11 mouse cellular contexts compared by ENCODE assay signal in the genomic region with DNA sequence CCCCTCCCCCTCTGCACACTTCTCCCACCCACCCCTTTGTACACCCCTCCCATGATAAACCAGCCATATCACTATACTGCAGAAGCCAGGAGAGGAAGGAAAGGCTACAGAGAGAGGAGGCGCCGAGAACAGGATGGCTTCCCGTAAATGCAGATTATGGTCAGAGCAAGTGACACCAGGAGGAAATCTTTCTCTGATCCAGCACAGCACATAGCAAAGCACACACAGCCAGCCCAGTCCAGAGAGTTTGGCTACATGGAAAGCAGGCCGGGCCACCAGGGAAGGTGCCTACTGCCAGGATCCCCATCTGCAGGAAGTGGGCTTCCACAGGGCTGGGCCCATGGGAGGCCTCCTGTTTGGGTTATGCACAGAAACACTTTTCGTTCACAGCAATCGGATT.
DNase-seq lines count a peak whose midpoint lies in the region; ATAC-seq and TF ChIP-seq lines count a peak whose summit lies in the region.
"Had no signal": no experiment of that assay in that cellular context is flagged by ENCODE, and none has a peak within 500 bp of the region (broad histone marks: within the 10 kb centered on the region; RNA-seq: fewer than 3 reads in every experiment).

No protein-coding gene starts in this region.

- H3K27ac ChIP-seq in hindbrain, embryonic 11.5 days (ENCODE audit: low read depth, low read length), result peak overlapping the region; percentile 61; the same call in 1 of the 2 replicates
- H3K27ac ChIP-seq in hindbrain, embryonic 14.5 days, result no peak overlapping the region
- H3K27ac ChIP-seq in embryonic facial prominence, embryonic 10.5 days (replicated peaks), result 0 out of 2 replicates have a peak overlapping the region, but pooled peaks have one; percentile 54
- peak overlapping the region; percentile 65 for H3K27ac ChIP-seq in heart, embryonic 15.5 days
- H3K27ac ChIP-seq in liver, postnatal 0 days (ENCODE audit: low read depth), result peak overlapping the region; percentile 39; the same call in 1 of the 2 replicates

- ATAC-seq in hindbrain, embryonic 11.5 days (ENCODE audit: low FRiP score), result no peak
- no peak for ATAC-seq in hindbrain, embryonic 14.5 days (ENCODE audit: low FRiP score)
- peak; percentile 75 for ATAC-seq in heart, embryonic 15.5 days (replicated peaks; ENCODE audit: insufficient number of reproducible peaks, insufficient read depth, low FRiP score, low read depth)
- peak; percentile 55 for ATAC-seq in liver, postnatal 0 days
- ATAC-seq: intestine, postnatal 0 days had no signal

- no peak overlapping the region for H3K4me2 ChIP-seq in hindbrain, embryonic 11.5 days (replicated peaks; ENCODE audit: low read depth, low read length)
- H3K4me2 ChIP-seq in hindbrain, embryonic 14.5 days (replicated peaks), result no peak overlapping the region
- no peak overlapping the region for H3K4me2 ChIP-seq in heart, embryonic 15.5 days
- H3K4me2 ChIP-seq in liver, postnatal 0 days (ENCODE audit: low read depth, low read length), result no peak overlapping the region

- no peak for DNase-seq in hindbrain, embryonic 11.5 days (ENCODE audit: low spot score)
- DNase-seq in hindbrain, embryonic 14.5 days (ENCODE audit: low spot score), result no peak
- DNase-seq in embryonic facial prominence, embryonic 10.5 days (ENCODE audit: low spot score), result no peak
- DNase-seq in liver, postnatal 0 days, result no peak
- no peak for DNase-seq in cerebellum, adult 8-10 months
- no peak for DNase-seq in cerebellum, adult 9-10 months
- DNase-seq in left cerebral cortex, postnatal 25 days (ENCODE audit: low spot score in 2 of 2), result no peak
- DNase-seq: cerebellum, adult 9-11 months had no signal

- peak; percentile 30; the same call in 1 of the 2 replicates for TF ChIP-seq EP300 in liver, postnatal 0 days (IDR thresholded peaks at IDR 0.05; ENCODE audit: low read depth)

- no peaks in the 10 kb centered on the region for H3K9me3 ChIP-seq in hindbrain, embryonic 11.5 days (ENCODE audit: control insufficient read depth, low read length)
- no peaks in the 10 kb centered on the region for H3K9me3 ChIP-seq in hindbrain, embryonic 14.5 days (ENCODE audit: control insufficient read depth, low read length)
- no peaks in the 10 kb centered on the region for H3K9me3 ChIP-seq in embryonic facial prominence, embryonic 10.5 days
- no peaks in the 10 kb centered on the region for H3K9me3 ChIP-seq in heart, embryonic 15.5 days (replicated peaks)
- no peaks in the 10 kb centered on the region for H3K9me3 ChIP-seq in liver, postnatal 0 days (ENCODE audit: low read length)

- no peaks in the 10 kb centered on the region for H3K36me3 ChIP-seq in hindbrain, embryonic 11.5 days (ENCODE audit: control insufficient read depth, insufficient read depth, low read length)
- H3K36me3 ChIP-seq in hindbrain, embryonic 14.5 days (replicated peaks; ENCODE audit: control insufficient read depth, insufficient read depth), result no peaks in the 10 kb centered on the region
- peaks cover 29% of the 10 kb centered on the region for H3K36me3 ChIP-seq in embryonic facial prominence, embryonic 10.5 days (replicated peaks)
- H3K36me3 ChIP-seq in heart, embryonic 15.5 days, result no peaks in the 10 kb centered on the region
- 0 out of 2 replicates have a peak, but pooled peaks cover 9% of the 10 kb centered on the region for H3K36me3 ChIP-seq in liver, postnatal 0 days (replicated peaks; ENCODE audit: insufficient read depth, low read length)

- no peaks in the 10 kb centered on the region for H3K27me3 ChIP-seq in hindbrain, embryonic 11.5 days (ENCODE audit: control insufficient read depth, insufficient read depth, low read length)
- H3K27me3 ChIP-seq in hindbrain, embryonic 14.5 days (ENCODE audit: control insufficient read depth, insufficient read depth, low read length), result no peaks in the 10 kb centered on the region
- no peaks in the 10 kb centered on the region for H3K27me3 ChIP-seq in embryonic facial prominence, embryonic 10.5 days (replicated peaks; ENCODE audit: low read depth, poor library complexity, severe bottlenecking)
- no peaks in the 10 kb centered on the region for H3K27me3 ChIP-seq in heart, embryonic 15.5 days
- H3K27me3 ChIP-seq in liver, postnatal 0 days (ENCODE audit: insufficient read depth, low read length), result no peaks in the 10 kb centered on the region

- WGBS in hindbrain, embryonic 11.5 days, result 72% methylated on average over 6 of the region's 6 CpGs
- WGBS in hindbrain, embryonic 14.5 days, result 60% methylated on average over 6 of the region's 6 CpGs
- WGBS in embryonic facial prominence, embryonic 10.5 days, result 83% methylated on average over 6 of the region's 6 CpGs
- WGBS in heart, embryonic 15.5 days, result 46% methylated on average over 6 of the region's 6 CpGs
- WGBS in liver, postnatal 0 days (ENCODE audit: insufficient replicate concordance), result 24% methylated on average over 6 of the region's 6 CpGs

- H3K9ac ChIP-seq in hindbrain, embryonic 11.5 days (ENCODE audit: low read depth, low read length), result no peak overlapping the region
- no peak overlapping the region for H3K9ac ChIP-seq in hindbrain, embryonic 14.5 days
- no peak overlapping the region for H3K9ac ChIP-seq in heart, embryonic 15.5 days
- no peak overlapping the region for H3K9ac ChIP-seq in liver, postnatal 0 days (replicated peaks)

- no peak for TF ChIP-seq CTCF in liver, postnatal 0 days (IDR thresholded peaks at IDR 0.05; ENCODE audit: low read depth)

- intact Hi-C loops in left cerebral cortex, postnatal 25 days (cut with DNase I), result no loop called here

- H3K4me3 ChIP-seq in hindbrain, embryonic 11.5 days (ENCODE audit: low read depth, low read length), result no peak overlapping the region
- no peak overlapping the region for H3K4me3 ChIP-seq in hindbrain, embryonic 14.5 days (replicated peaks; ENCODE audit: low read length)
- no peak overlapping the region for H3K4me3 ChIP-seq in embryonic facial prominence, embryonic 10.5 days
- no peak overlapping the region for H3K4me3 ChIP-seq in heart, embryonic 15.5 days
- no peak overlapping the region for H3K4me3 ChIP-seq in liver, postnatal 0 days (ENCODE audit: low read depth, low read length)
- H3K4me3 ChIP-seq: erythroblast, embryonic 14.5 days had no signal

- no peaks in the 10 kb centered on the region; the same call in 1 of the 2 replicates for H3K4me1 ChIP-seq in hindbrain, embryonic 11.5 days (replicated peaks; ENCODE audit: control insufficient read depth, insufficient read depth, low read length)
- peaks cover 21% of the 10 kb centered on the region for H3K4me1 ChIP-seq in hindbrain, embryonic 14.5 days (replicated peaks; ENCODE audit: control insufficient read depth, insufficient read depth, low read length)
- H3K4me1 ChIP-seq in embryonic facial prominence, embryonic 10.5 days, result peaks cover 31% of the 10 kb centered on the region
- peaks cover 40% of the 10 kb centered on the region for H3K4me1 ChIP-seq in heart, embryonic 15.5 days (replicated peaks)
- H3K4me1 ChIP-seq in liver, postnatal 0 days (ENCODE audit: insufficient read depth), result peaks cover 3% of the 10 kb centered on the region; the same call in 1 of the 2 replicates

Comparison
In these comparisons a context has a peak if more than half of its experiments do, and no peak if none do; other contexts are left out.
1. ATAC-seq: peak in heart, embryonic 15.5 days (single experiment) and liver, postnatal 0 days (single experiment); none in hindbrain, embryonic 11.5 days (single experiment) and hindbrain, embryonic 14.5 days (single experiment).